Mouse (Mus musculus) urinary bladder, postnatal 25 days (tissue): ENCODE measurements around the gene Olfr1286.

Experiments
- DNase-seq: peaks from one replicate; pipeline ENCODE4 v3.0.0; 2022; ENCODE audit warnings: low spot score

The Olfr1286 gene

DNA sequence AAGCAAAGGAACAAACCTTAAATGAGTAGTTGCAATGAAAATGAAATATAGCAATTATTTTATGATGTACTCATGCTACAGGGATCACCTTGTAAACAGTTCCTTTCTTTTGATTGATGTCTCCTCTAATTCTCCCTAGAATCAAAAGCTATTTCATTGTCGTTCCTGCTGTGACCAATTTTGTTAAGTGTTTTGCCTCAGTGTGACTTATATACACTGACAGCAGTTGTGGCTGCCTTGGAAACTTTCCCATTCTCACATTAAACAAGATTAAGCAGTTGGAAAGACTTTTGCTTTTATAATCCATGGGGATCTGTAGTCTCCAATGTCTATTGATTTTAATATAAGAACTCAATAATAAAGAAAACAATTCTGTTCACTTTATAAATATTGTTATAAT, at the start of gene Olfr1286:
Olfr1286 (minus strand) TSS at position 185 of the 400 bp plus-strand sequence.
- DNase-seq: no peak

DNA sequence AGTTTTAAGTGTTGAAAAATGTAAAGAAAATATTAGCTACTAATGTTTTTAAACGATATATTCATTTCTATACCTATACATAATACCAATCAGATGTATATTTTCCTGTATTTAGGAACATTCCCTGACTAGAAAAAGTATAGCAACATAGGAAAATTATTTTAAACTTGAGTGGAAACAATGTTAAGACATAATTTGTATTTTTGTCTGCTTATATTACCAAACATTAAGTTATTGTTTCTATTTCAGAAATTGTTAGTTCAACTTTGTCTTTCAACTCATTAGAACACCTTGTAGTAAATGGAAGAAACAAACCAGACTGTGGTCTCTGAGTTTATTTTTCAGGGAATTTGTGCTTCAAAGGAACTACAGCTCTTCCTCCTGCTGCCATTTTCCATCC, 25.9 kb upstream of the Olfr1286 start, which contains the start of gene Olfr1287:
Olfr1287 (plus strand) TSS at position 301 of the 400 bp plus-strand sequence.
- no peak for DNase-seq

DNA sequence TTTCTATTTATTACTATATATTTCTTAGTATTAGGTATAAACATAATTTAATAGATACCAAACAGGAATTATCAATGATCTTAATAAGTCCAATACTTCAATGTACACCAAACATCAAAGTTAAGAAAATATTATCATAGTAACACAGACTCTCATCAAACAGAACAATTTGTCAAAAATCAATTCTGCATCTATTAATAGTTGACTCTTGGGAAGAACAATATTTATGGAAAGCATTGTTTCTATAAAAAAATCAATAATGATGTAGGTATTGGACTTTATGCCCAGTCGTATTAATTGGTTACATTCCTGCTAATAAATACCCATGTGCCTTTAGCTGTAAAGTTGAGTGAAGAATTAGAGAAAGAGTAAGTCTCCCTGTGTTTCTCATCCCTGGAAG, 47.7 kb downstream of the Olfr1286 start, which contains the start of gene Olfr1284:
Olfr1284 (plus strand) TSS at position 301 of the 400 bp plus-strand sequence.
- no peak for DNase-seq
